Mouse (Mus musculus) heart, postnatal 10 days (tissue): ENCODE measurements at regions not wholly inside any gene's neighbourhood (a gene's known extent, or its start where the extent isn't known, plus 50 kb on each side); places are given as distances from the start of the nearest gene placed in this dataset.

ENCODE experiments used
- DNase-seq, 2 experiments: peaks; one replicate each; pipeline ENCODE4 v3.0.0; 2021
- intact Hi-C: fragments of 180-260 bp; cut with DNase I; formaldehyde crosslinking; loops from one replicate; pipeline ENCODE4 v1.15.1; 2025

GRCm38 (mm10) chr3:147092188-147093075 is 240.3 kb downstream of the Ttll7 start:
- intact Hi-C loops, result loop anchor here (10.0 kb wide), 1 partner anchor 1892 kb away; no protein-coding TSS in a partner anchor
- DNase-seq, result peak in 1 of 2 experiments; percentile 20

- intact Hi-C loops, result loop anchor here (10.0 kb wide), 1 partner anchor 1892 kb away; no protein-coding TSS in a partner anchor
- no peak for DNase-seq
Observed at GRCm38 (mm10) chr3:147093076-147093380, 240.9 kb downstream of the Ttll7 start.

- DNase-seq, result no peak
- intact Hi-C loops, result loop anchor here (10.0 kb wide), 1 partner anchor 1889 kb away; no protein-coding TSS in a partner anchor
Observed at GRCm38 (mm10) chr3:147096179-147096578, 244.0 kb downstream of the Ttll7 start.

- intact Hi-C loops, result loop anchor here (10.0 kb wide), 1 partner anchor 1887 kb away; no protein-coding TSS in a partner anchor
- DNase-seq, result no peak
Observed at GRCm38 (mm10) chr3:147098065-147098580, 246.0 kb downstream of the Ttll7 start.

GRCm38 (mm10) chr3:147098611-147099010 is 246.4 kb downstream of the Ttll7 start:
- intact Hi-C loops, result loop anchor here (10.0 kb wide), 1 partner anchor 1886 kb away; no protein-coding TSS in a partner anchor
- DNase-seq, result no peak

- no peak for DNase-seq
- intact Hi-C loops, result loop anchor here (10.0 kb wide), 1 partner anchor 1886 kb away; no protein-coding TSS in a partner anchor
Observed at GRCm38 (mm10) chr3:147099143-147099713, 247.1 kb downstream of the Ttll7 start.

- no peak for DNase-seq
- intact Hi-C loops, result no loop called here
Observed at GRCm38 (mm10) chr3:147101053-147101764, 249.0 kb downstream of the Ttll7 start.

GRCm38 (mm10) chr3:147101765-147102113 is 249.6 kb downstream of the Ttll7 start:
- intact Hi-C loops, result no loop called here
- DNase-seq, result no peak

GRCm38 (mm10) chr3:147103428-147103827 is 251.3 kb downstream of the Ttll7 start:
- intact Hi-C loops, result no loop called here
- DNase-seq, result no peak

GRCm38 (mm10) chr3:147117609-147118008 is 265.4 kb downstream of the Ttll7 start:
- intact Hi-C loops, result no loop called here
- no peak for DNase-seq

- DNase-seq, result no peak
Observed at GRCm38 (mm10) chr3:147118092-147118491, 265.9 kb downstream of the Ttll7 start.

GRCm38 (mm10) chr3:147118622-147119021 is 266.5 kb downstream of the Ttll7 start:
- intact Hi-C loops, result no loop called here
- no peak for DNase-seq

More at GRCm38 (mm10) chr3:147118092-147118491, 265.9 kb downstream of the Ttll7 start:
- intact Hi-C loops, result no loop called here

- intact Hi-C loops, result no loop called here
- no peak for DNase-seq
Observed at GRCm38 (mm10) chr3:147121826-147122225, 269.7 kb downstream of the Ttll7 start.

GRCm38 (mm10) chr3:147127740-147128139 is 275.6 kb downstream of the Ttll7 start:
- no peak for DNase-seq
- intact Hi-C loops, result no loop called here

GRCm38 (mm10) chr3:147132830-147133229 is 280.7 kb downstream of the Ttll7 start:
- intact Hi-C loops, result no loop called here
- DNase-seq, result no peak

- DNase-seq, result no peak
- intact Hi-C loops, result no loop called here
Observed at GRCm38 (mm10) chr3:147133408-147133807, 281.2 kb downstream of the Ttll7 start.

GRCm38 (mm10) chr3:147140414-147140813 is 288.2 kb downstream of the Ttll7 start:
- DNase-seq, result peak in 1 of 2 experiments; percentile 3
- intact Hi-C loops, result no loop called here

- intact Hi-C loops, result no loop called here
Observed at GRCm38 (mm10) chr3:147153456-147153855, 301.3 kb downstream of the Ttll7 start.

GRCm38 (mm10) chr3:147153998-147154397 is 301.8 kb downstream of the Ttll7 start:
- intact Hi-C loops, result no loop called here
- DNase-seq, result no peak

More at GRCm38 (mm10) chr3:147153456-147153855, 301.3 kb downstream of the Ttll7 start:
- no peak for DNase-seq

- DNase-seq, result no peak
- intact Hi-C loops, result no loop called here
Observed at GRCm38 (mm10) chr3:147163126-147163525, 311.0 kb downstream of the Ttll7 start.

- intact Hi-C loops, result no loop called here
- no peak for DNase-seq
Observed at GRCm38 (mm10) chr3:147163540-147163939, 311.4 kb downstream of the Ttll7 start.
